Mouse (Mus musculus) urinary bladder, adult 2 months (tissue): Measurements from ENCODE around the gene Samd15. TPM values are rescaled to one million over a fixed set of nuclear protein-coding genes. Genes with fewer than 3 reads are reported as not detected.

ENCODE experiments used
- DNase-seq: peaks from one replicate; pipeline ENCODE4 v3.0.0; 2022; ENCODE audit warnings: low spot score
- polyA plus RNA-seq: library from polyadenylated mRNA; depleted of rRNA; stranded (reverse); fragments of >200 nt; gene quantifications from 2 replicates; pipeline ENCODE4 v1.2.3, GENCODE M21; 2012; rRNA removed

Samd15 gene
- polyA plus RNA-seq, 1 experiment = 0.43 TPM

DNA sequence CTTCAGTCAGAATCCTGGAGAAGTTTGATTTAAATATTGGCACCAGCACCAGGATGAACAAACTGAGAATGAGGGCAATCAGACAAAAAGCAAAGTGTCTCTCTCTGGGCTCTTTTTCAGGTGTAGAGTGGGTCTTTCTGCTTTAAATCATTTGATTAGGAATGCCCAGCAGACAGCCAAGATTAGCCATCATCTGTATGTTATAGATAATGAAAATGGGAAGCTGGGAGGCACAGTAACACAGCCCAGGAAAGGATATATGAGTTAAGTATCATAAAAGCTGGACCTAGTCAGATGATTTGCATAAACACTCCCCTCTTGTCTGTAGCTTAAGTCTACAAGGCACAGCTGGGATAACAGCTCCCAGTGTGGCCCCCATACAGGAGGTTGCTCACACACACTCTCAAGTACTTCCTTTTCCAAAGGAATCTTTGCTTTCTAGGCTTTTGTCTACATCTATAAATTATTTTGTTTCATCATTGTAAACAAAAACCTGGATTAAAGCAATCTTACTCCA, 30.9 kb downstream of the Samd15 start:
- DNase-seq = no peak

- no peak for DNase-seq
These were observed 37.5 kb downstream of the Samd15 start for GRCm38 (mm10) chr12:87236882-87237483.

- DNase-seq = no peak
These were observed 39.1 kb downstream of the Samd15 start, which contains the start of gene Noxred1 for GRCm38 (mm10) chr12:87238632-87239031. Gene Noxred1, minus strand, starts transcription at chr12:87238732.

DNA sequence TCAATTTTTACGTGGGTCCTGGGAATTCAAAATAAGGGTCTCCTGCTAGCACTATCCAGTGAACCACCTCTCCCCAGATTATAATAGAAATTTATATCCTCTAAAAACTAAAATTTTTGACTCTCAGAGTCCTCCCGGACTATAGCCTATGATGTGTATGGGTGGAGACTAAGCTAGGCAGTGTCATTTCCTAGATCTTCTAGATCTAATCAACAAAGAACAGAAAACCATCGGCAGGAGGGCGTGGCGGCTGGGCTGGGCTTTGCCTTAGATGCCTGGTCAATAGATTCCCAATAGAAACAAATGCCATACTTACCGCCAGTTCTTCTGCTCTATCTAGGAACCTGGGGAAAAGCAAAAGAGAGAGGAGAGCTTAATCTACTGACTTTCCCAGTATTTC, 50.6 kb downstream of the Samd15 start:
- DNase-seq = no peak

DNA sequence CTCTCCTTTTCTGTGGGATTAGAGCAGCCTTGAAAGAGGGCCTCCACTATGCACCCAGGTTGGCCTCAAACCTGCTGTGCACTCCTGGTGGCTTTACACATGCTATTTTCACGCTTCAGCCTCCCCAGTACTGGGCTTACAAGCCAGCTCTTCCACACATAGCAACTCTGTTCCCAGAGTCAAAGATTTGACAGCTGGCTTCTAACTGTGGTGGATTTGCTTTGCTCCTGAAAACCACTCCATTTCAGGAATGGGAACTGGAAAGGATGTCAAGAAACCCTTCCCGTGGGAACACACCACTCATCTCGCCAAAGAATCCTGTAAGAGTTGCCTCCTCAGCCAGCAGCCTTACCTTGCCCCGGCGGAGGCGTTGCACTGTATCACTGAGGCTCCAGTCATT, 54.4 kb downstream of the Samd15 start:
- no peak for DNase-seq

DNA sequence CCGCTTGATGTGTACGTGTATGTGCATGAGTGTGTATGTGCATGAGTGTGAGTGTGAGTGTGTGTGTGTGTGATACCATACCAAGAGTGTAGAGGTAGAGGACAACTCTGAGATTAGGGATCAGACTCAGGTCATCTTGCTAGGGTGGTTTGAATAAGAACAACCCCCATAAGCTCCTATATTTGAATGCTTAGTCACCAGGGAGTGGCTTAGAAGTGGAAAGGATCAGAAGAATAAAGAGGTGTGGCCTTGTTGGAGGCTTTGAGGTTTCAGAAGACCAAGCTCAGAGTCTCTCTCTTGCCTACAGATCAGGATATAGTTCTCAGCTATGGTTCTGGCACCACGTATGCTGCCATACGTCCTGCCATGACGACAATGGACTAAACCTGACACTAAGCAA, 57.1 kb downstream of the Samd15 start:
- DNase-seq = no peak

DNA sequence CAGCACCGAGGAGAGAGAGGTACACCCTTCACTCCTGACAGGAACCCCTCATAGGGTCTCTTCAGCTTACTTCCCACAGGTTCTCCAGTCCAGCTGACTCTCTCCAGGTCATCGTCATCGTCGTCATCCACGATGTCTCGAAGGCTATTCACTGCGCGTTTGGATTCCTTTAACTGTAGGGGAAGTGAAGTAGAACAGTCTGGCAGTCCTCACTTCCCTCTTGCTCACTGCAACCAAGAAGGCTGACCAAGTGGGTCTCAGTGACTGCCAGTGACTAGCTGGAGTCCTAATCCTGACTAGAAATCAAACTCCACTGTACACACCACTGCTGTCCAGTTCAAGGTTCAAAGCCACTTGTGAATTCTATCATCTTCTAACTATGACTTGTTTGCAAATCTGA, 61.0 kb downstream of the Samd15 start:
- DNase-seq = no peak

Other genes with a start within 250 kb of the Samd15 start
- gene Zdhhc22, start 209.3 kb upstream of the Samd15 start, polyA plus RNA-seq = not detected in 2 replicates
- 0.13 and 0.19 TPM in 2 replicates for gene Tmem63c, start 178.4 kb upstream of the Samd15 start, polyA plus RNA-seq
- gene Ngb, start 97.2 kb upstream of the Samd15 start, polyA plus RNA-seq = 62.6 and 64.4 TPM in 2 replicates
- gene Gstz1, start 52.6 kb upstream of the Samd15 start, polyA plus RNA-seq = 70.0 and 90.4 TPM in 2 replicates
- gene Pomt2, start 51.8 kb upstream of the Samd15 start, polyA plus RNA-seq = 13.6 and 13.9 TPM in 2 replicates
- 8.8 and 10.2 TPM in 2 replicates for gene Tmed8, start 731 bp downstream of the Samd15 start, polyA plus RNA-seq
- gene Noxred1, start 39.0 kb downstream of the Samd15 start, polyA plus RNA-seq = 0.68 and 0.73 TPM in 2 replicates
- 37.7 and 39.7 TPM in 2 replicates for gene Vipas39, start 66.5 kb downstream of the Samd15 start, polyA plus RNA-seq
- gene Ahsa1, start 66.8 kb downstream of the Samd15 start, polyA plus RNA-seq = 165 and 175 TPM in 2 replicates
- gene Ism2, start 100.0 kb downstream of the Samd15 start, polyA plus RNA-seq = 0.26 and 0.44 TPM in 2 replicates
- gene Sptlc2, start 188.6 kb downstream of the Samd15 start, polyA plus RNA-seq = 52.8 and 58.6 TPM in 2 replicates
- 64.4 and 92.3 TPM in 2 replicates for gene Slirp, start 244.2 kb downstream of the Samd15 start, polyA plus RNA-seq
- gene Alkbh1, start 244.3 kb downstream of the Samd15 start, polyA plus RNA-seq = 18.1 and 23.0 TPM in 2 replicates